Mouse (Mus musculus) MEL (cell line): Measurements from ENCODE around the gene Endod1. TPM values are rescaled to one million over a fixed set of nuclear protein-coding genes. Genes with fewer than 3 reads are reported as not detected.

Source experiments
- DNase-seq: peaks from one replicate; pipeline ENCODE4 v3.0.0; 2011; ENCODE audit warnings: low read depth, low spot score
- H3K27ac ChIP-seq: 2 replicates; pipeline ENCODE4 v1.5.1; 2012; ENCODE audit warnings: low read depth, mild to moderate bottlenecking, control low read depth, low read length, moderate library complexity; ENCODE audit not compliant: control insufficient read depth
- H3K27me3 ChIP-seq, 2 experiments: fragments of 150-350 bp in 1 of 2; sonication (generic) in 1 of 2; 2 replicates each; pipeline ENCODE4 v1.6.1; 2012; ENCODE audit warnings: low read length in 2 of 2, mild to moderate bottlenecking in 2 of 2, improper control_type of control experiment in 1 of 2, moderate library complexity in 1 of 2; ENCODE audit not compliant: insufficient read depth in 2 of 2, control insufficient read depth in 1 of 2
- H3K36me3 ChIP-seq, 2 experiments: 2 replicates each; pipeline ENCODE4 v1.6.1; 2012 to 2014; ENCODE audit warnings: low read length in 2 of 2, improper control_type of control experiment in 1 of 2, inconsistent platforms in 1 of 2, mild to moderate bottlenecking in 1 of 2; ENCODE audit not compliant: insufficient read depth in 2 of 2, control insufficient read depth in 1 of 2
- H3K4me1 ChIP-seq, 2 experiments: fragments of 150-350 bp in 1 of 2; sonication (generic) in 1 of 2; 2 replicates each; pipeline ENCODE4 v1.6.1; 2012; ENCODE audit warnings: low read length in 2 of 2, improper control_type of control experiment in 1 of 2, mild to moderate bottlenecking in 1 of 2; ENCODE audit not compliant: insufficient read depth in 2 of 2, control insufficient read depth in 1 of 2
- H3K4me3 ChIP-seq, 2 experiments: fragments of 150-350 bp in 1 of 2; sonication (generic) in 1 of 2; 2 replicates each; pipeline ENCODE4 v1.5.1; 2012; ENCODE audit warnings: low read depth in 2 of 2, low read length in 2 of 2, mild to moderate bottlenecking in 2 of 2, moderate library complexity in 2 of 2, control low read depth in 1 of 2, improper control_type of control experiment in 1 of 2; ENCODE audit not compliant: control insufficient read depth in 1 of 2, insufficient read depth in 1 of 2
- H3K79me2 ChIP-seq: 2 replicates; pipeline ENCODE4 v1.6.1; 2012; ENCODE audit warnings: mild to moderate bottlenecking, low read length, moderate library complexity; ENCODE audit not compliant: control insufficient read depth, poor library complexity, insufficient read depth
- H3K9ac ChIP-seq: 2 replicates; pipeline ENCODE4 v1.6.1; 2012; ENCODE audit warnings: low read depth, mild to moderate bottlenecking, control low read depth, low read length, moderate library complexity; ENCODE audit not compliant: control insufficient read depth, poor library complexity, severe bottlenecking
- H3K9me3 ChIP-seq: fragments of 150-350 bp; sonication (generic); replicated peaks from 2 replicates; pipeline ENCODE4 v1.6.1; 2012; ENCODE audit warnings: mild to moderate bottlenecking, low read length, improper control_type of control experiment, moderate library complexity; ENCODE audit not compliant: insufficient read depth
- CTCF ChIP-seq, 3 experiments: IDR thresholded peaks in 2 of 3; conservative IDR thresholded peaks in 1 of 3; 2 replicates each; pipeline ENCODE4 v1.5.1; 2011 to 2012; ENCODE audit warnings: low read length in 3 of 3, low read depth in 2 of 3, mild to moderate bottlenecking in 2 of 3, improper control_type of control experiment in 1 of 3, inconsistent platforms in 1 of 3, mixed read lengths in 1 of 3, moderate library complexity in 1 of 3; ENCODE audit not compliant: control insufficient read depth in 1 of 3, insufficient read depth in 1 of 3, poor library complexity in 1 of 3, severe bottlenecking in 1 of 3
- E2F4 ChIP-seq: IDR thresholded peaks from 2 replicates; pipeline ENCODE4 v1.6.1; 2011; ENCODE audit warnings: low read depth, low read length, improper control_type of control experiment, borderline replicate concordance
- ELF1 ChIP-seq: IDR thresholded peaks from 2 replicates; pipeline ENCODE4 v1.6.1; 2014; ENCODE audit warnings: low read depth, mild to moderate bottlenecking, inconsistent platforms, low read length, improper control_type of control experiment, moderate library complexity
- ETS1 ChIP-seq: IDR thresholded peaks from 2 replicates; pipeline ENCODE4 v1.6.1; 2012; ENCODE audit warnings: low read depth, mild to moderate bottlenecking, inconsistent platforms, low read length, improper control_type of control experiment, moderate library complexity
- GABPA ChIP-seq: IDR thresholded peaks from 2 replicates; pipeline ENCODE4 v1.6.1; 2012; ENCODE audit warnings: low read depth, mild to moderate bottlenecking, inconsistent platforms, low read length, improper control_type of control experiment, moderate library complexity
- KAT2A ChIP-seq: conservative IDR thresholded peaks from 2 replicates; pipeline ENCODE4 v1.6.1; 2012; ENCODE audit warnings: low read depth, low read length, improper control_type of control experiment, inconsistent platforms
- MAX ChIP-seq: IDR thresholded peaks from 2 replicates; pipeline ENCODE4 v1.6.1; 2011; ENCODE audit warnings: low read length, improper control_type of control experiment
- MEF2A ChIP-seq: IDR thresholded peaks from 2 replicates; pipeline ENCODE4 v1.6.1; 2014; ENCODE audit warnings: low read depth, mild to moderate bottlenecking, inconsistent platforms, low read length, improper control_type of control experiment; ENCODE audit not compliant: poor library complexity, insufficient replicate concordance, severe bottlenecking; ENCODE audit errors: extremely low read depth
- MYB ChIP-seq: IDR thresholded peaks from 2 replicates; pipeline ENCODE4 v1.6.1; 2011; ENCODE audit warnings: mild to moderate bottlenecking, low read depth, low read length, improper control_type of control experiment
- NRF1 ChIP-seq: IDR thresholded peaks from 2 replicates; pipeline ENCODE4 v1.6.1; 2014; ENCODE audit warnings: low read depth, mild to moderate bottlenecking, inconsistent platforms, low read length, improper control_type of control experiment, moderate library complexity; ENCODE audit not compliant: poor library complexity, insufficient read depth, severe bottlenecking
- POLR2A ChIP-seq, 2 experiments: IDR thresholded peaks; 2 replicates each; pipeline ENCODE4 v1.6.1; 2011 to 2012; ENCODE audit warnings: low read length in 2 of 2, mild to moderate bottlenecking in 2 of 2, control low read depth in 1 of 2, improper control_type of control experiment in 1 of 2, low read depth in 1 of 2, moderate library complexity in 1 of 2; ENCODE audit not compliant: control insufficient read depth in 1 of 2, insufficient read depth in 1 of 2, poor library complexity in 1 of 2
- RCOR1 ChIP-seq: IDR thresholded peaks from 2 replicates; pipeline ENCODE4 v1.6.1; 2012; ENCODE audit warnings: low read depth, mild to moderate bottlenecking, inconsistent platforms, low read length, improper control_type of control experiment
- SMC3 ChIP-seq: IDR thresholded peaks from 2 replicates; pipeline ENCODE4 v1.6.1; 2011; ENCODE audit warnings: low read depth, low read length, improper control_type of control experiment
- TAL1 ChIP-seq: IDR thresholded peaks from 2 replicates; pipeline ENCODE4 v1.6.1; 2012; ENCODE audit warnings: mild to moderate bottlenecking, inconsistent platforms, low read length, moderate library complexity, mixed read lengths
- TBP ChIP-seq: IDR thresholded peaks from 2 replicates; pipeline ENCODE4 v1.8.0; 2011; ENCODE audit warnings: low read depth, low read length, improper control_type of control experiment
- TCF12 ChIP-seq: IDR thresholded peaks from 2 replicates; pipeline ENCODE4 v1.6.1; 2014; ENCODE audit warnings: low read depth, mild to moderate bottlenecking, inconsistent platforms, low read length, improper control_type of control experiment, moderate library complexity
- ZC3H11A ChIP-seq: IDR thresholded peaks from 2 replicates; pipeline ENCODE4 v1.6.1; 2012; ENCODE audit warnings: low read depth, mild to moderate bottlenecking, inconsistent platforms, low read length, improper control_type of control experiment
- ZKSCAN1 ChIP-seq: IDR thresholded peaks from 2 replicates; pipeline ENCODE4 v1.6.1; 2012; ENCODE audit warnings: low read depth, mild to moderate bottlenecking, inconsistent platforms, low read length, improper control_type of control experiment, moderate library complexity
- polyA plus RNA-seq, 2 experiments: library from polyadenylated mRNA; stranded (reverse) in 1 of 2; unstranded in 1 of 2; fragments of >175 nt in 1 of 2; fragments of >200 nt in 1 of 2; gene quantifications; 2 replicates each; pipeline versions ENCODE4 v1.2.1 to v1.2.4; 2012; ENCODE audit warnings: low replicate concordance in 2 of 2, low read depth in 1 of 2; ENCODE audit not compliant: insufficient read length in 2 of 2, insufficient read depth in 1 of 2, missing spikeins in 1 of 2
- total RNA-seq: library from RNA; depleted of rRNA; stranded (reverse); fragments of 300-350 nt; gene quantifications from 2 replicates; pipeline ENCODE4 v1.2.3, GENCODE M21; 2012

Gene Endod1
- total and polyA plus RNA-seq, 3 experiments, result 31.1 to 33.7 TPM; not detected in 1

- no peak overlapping the region for H3K27ac ChIP-seq
- TF ChIP-seq SMC3 (no peak), RCOR1 (no peak), ZKSCAN1 (no peak), TBP (no peak), CTCF (IDR thresholded peaks at IDR 0.05 in 2 of 3, conservative IDR thresholded peaks at IDR 0.05 in 1 of 3; ENCODE audit: control insufficient read depth in 1 of 3, insufficient read depth in 1 of 3, low read depth in 2 of 3, low read length in 3 of 3, poor library complexity in 1 of 3, severe bottlenecking in 1 of 3) (no peak), TCF12 (no peak), TAL1 (no peak), ELF1 (no peak), MEF2A (no peak), ETS1 (no peak), KAT2A (no peak), NRF1 (no peak), POLR2A (IDR thresholded peaks at IDR 0.05; ENCODE audit: control insufficient read depth in 1 of 2, insufficient read depth in 1 of 2, low read depth in 1 of 2, low read length in 2 of 2, poor library complexity in 1 of 2) (no peak), GABPA (no peak), ZC3H11A (no peak)
These were observed 42.6 kb downstream of the Endod1 start for GRCm38 (mm10) chr9:14338701-14339100.

GRCm38 (mm10) chr9:14336901-14337300, 44.4 kb downstream of the Endod1 start:
- H3K4me3 ChIP-seq, result no peak overlapping the region
- DNase-seq, result no peak
- no peak overlapping the region for H3K9ac ChIP-seq
- no peaks in the 10 kb centered on the region for H3K36me3 ChIP-seq
- TF ChIP-seq MYB (no peak), TCF12 (no peak), POLR2A (IDR thresholded peaks at IDR 0.05; ENCODE audit: control insufficient read depth in 1 of 2, insufficient read depth in 1 of 2, low read depth in 1 of 2, low read length in 2 of 2, poor library complexity in 1 of 2) (no peak), E2F4 (no peak), GABPA (no peak), MAX (no peak)
- H3K27me3 ChIP-seq, result no peaks in the 10 kb centered on the region
- no peaks in the 10 kb centered on the region for H3K9me3 ChIP-seq
- no peaks in the 10 kb centered on the region for H3K79me2 ChIP-seq
- no peak overlapping the region for H3K27ac ChIP-seq
- no peaks in the 10 kb centered on the region for H3K4me1 ChIP-seq

More at GRCm38 (mm10) chr9:14338701-14339100, 42.6 kb downstream of the Endod1 start:
- Histone ChIP-seq H3K9me3 (no peaks in the 10 kb centered on the region), H3K4me1 (no peaks in the 10 kb centered on the region), H3K27me3 (no peaks in the 10 kb centered on the region), H3K4me3 (no peak overlapping the region), H3K36me3 (no peaks in the 10 kb centered on the region), H3K79me2 (no peaks in the 10 kb centered on the region), H3K9ac (no peak overlapping the region)
- no peak for DNase-seq
